In genomic region chr2:165497706-165498275, GRCm38 (mm10) we compare ENCODE assay signal across 28 mouse cellular contexts. TPM values are rescaled to one million over a fixed set of nuclear protein-coding genes. Genes with fewer than 3 reads are reported as not detected.
DNase-seq lines count a peak whose midpoint lies in the region; ATAC-seq and TF ChIP-seq lines count a peak whose summit lies in the region.
"Had no signal": no experiment of that assay in that cellular context is flagged by ENCODE, and none has a peak within 500 bp of the region (broad histone marks: within the 10 kb centered on the region; RNA-seq: fewer than 3 reads in every experiment).

No protein-coding gene starts in this region.

- no peaks in the 10 kb centered on the region for H3K9me3 ChIP-seq in intestine, postnatal 0 days (ENCODE audit: control insufficient read depth)
- H3K9me3 ChIP-seq in intestine, embryonic 16.5 days (ENCODE audit: control insufficient read depth, low read length) = no peaks in the 10 kb centered on the region
- H3K9me3 ChIP-seq: embryonic facial prominence, embryonic 13.5 days; heart, embryonic 15.5 days; hindbrain, embryonic 10.5 days; hindbrain, embryonic 13.5 days had no signal

- no peaks in the 10 kb centered on the region for H3K27me3 ChIP-seq in intestine, postnatal 0 days (replicated peaks; ENCODE audit: control insufficient read depth, insufficient read depth, low read length)
- H3K27me3 ChIP-seq in intestine, embryonic 16.5 days (replicated peaks; ENCODE audit: control insufficient read depth, insufficient read depth, low read length) = no peaks in the 10 kb centered on the region
- H3K27me3 ChIP-seq: heart, embryonic 15.5 days; hindbrain, embryonic 13.5 days had no signal

- WGBS in intestine, postnatal 0 days = 38% methylated on average over 2 of the region's 2 CpGs
- 59% methylated on average over 2 of the region's 2 CpGs for WGBS in intestine, embryonic 16.5 days

- H3K9ac ChIP-seq in intestine, postnatal 0 days (ENCODE audit: low read depth, low read length) = no peak overlapping the region
- no peak overlapping the region for H3K9ac ChIP-seq in intestine, embryonic 16.5 days (ENCODE audit: low read depth, low read length)
- H3K9ac ChIP-seq: embryonic facial prominence, embryonic 13.5 days; forebrain, postnatal 0 days; heart, embryonic 15.5 days; hindbrain, embryonic 13.5 days had no signal

- H3K4me2 ChIP-seq in intestine, postnatal 0 days (replicated peaks; ENCODE audit: low read depth) = no peak overlapping the region
- H3K4me2 ChIP-seq in intestine, embryonic 16.5 days (ENCODE audit: low read depth, low read length) = no peak overlapping the region
- H3K4me2 ChIP-seq: embryonic facial prominence, embryonic 13.5 days; heart, embryonic 11.5 days; heart, embryonic 15.5 days; hindbrain, embryonic 13.5 days had no signal

- no peak for TF ChIP-seq CTCF in intestine, postnatal 0 days (IDR thresholded peaks at IDR 0.05; ENCODE audit: low read depth)

- ATAC-seq in intestine, postnatal 0 days = 0 out of 2 replicates have a peak, but pooled peaks have one; percentile 23
- no peak for ATAC-seq in intestine, embryonic 16.5 days
- ATAC-seq: CD4-positive, CD25-positive, alpha-beta regulatory T cell, adult 4 months; forebrain, embryonic 14.5 days; forebrain, postnatal 0 days; hindbrain, embryonic 16.5 days had no signal

- H3K36me3 ChIP-seq in intestine, postnatal 0 days (ENCODE audit: control insufficient read depth, insufficient read depth) = no peaks in the 10 kb centered on the region
- H3K36me3 ChIP-seq in intestine, embryonic 16.5 days (ENCODE audit: control insufficient read depth, insufficient read depth, low read length) = no peaks in the 10 kb centered on the region
- H3K36me3 ChIP-seq: embryonic facial prominence, embryonic 13.5 days; heart, embryonic 15.5 days; hindbrain, embryonic 10.5 days; hindbrain, embryonic 13.5 days had no signal

- no peak overlapping the region for H3K27ac ChIP-seq in intestine, postnatal 0 days (ENCODE audit: low read depth, low read length)
- no peak overlapping the region for H3K27ac ChIP-seq in intestine, embryonic 16.5 days (ENCODE audit: low read length)
- H3K27ac ChIP-seq: embryonic facial prominence, embryonic 13.5 days; heart, adult 2 months; heart, embryonic 15.5 days; hindbrain, embryonic 10.5 days; hindbrain, embryonic 13.5 days had no signal

- peak; percentile 72 for DNase-seq in fat pad, adult 2 months (ENCODE audit: extremely low read depth, low read depth, low spot score)
- DNase-seq in gonadal fat pad, adult 2 months (ENCODE audit: low read depth) = peak; percentile 61
- no peak for DNase-seq in layer of hippocampus, postnatal 36 days
- DNase-seq in frontal cortex, postnatal 10 days (ENCODE audit: low spot score in 2 of 2) = no peak
- DNase-seq: adrenal gland, adult 2 months; adrenal gland, postnatal 14 days; cerebellum, adult 11 months; cerebellum, adult 2 months; cerebellum, adult 9-11 months; cerebellum, postnatal 25 days; forebrain, postnatal 0 days; gastrocnemius, postnatal 25 days; heart, adult 2 months; heart, postnatal 10 days; heart, postnatal 36 days had no signal

- no peak overlapping the region for H3K4me3 ChIP-seq in intestine, postnatal 0 days (ENCODE audit: low read depth, low read length)
- no peak overlapping the region for H3K4me3 ChIP-seq in intestine, embryonic 16.5 days (ENCODE audit: low read length)
- H3K4me3 ChIP-seq: embryonic facial prominence, embryonic 13.5 days; heart, adult 2 months; heart, embryonic 15.5 days; hindbrain, embryonic 10.5 days; hindbrain, embryonic 13.5 days had no signal

- H3K4me1 ChIP-seq in intestine, postnatal 0 days (replicated peaks; ENCODE audit: control insufficient read depth, insufficient read depth, low read length) = 0 out of 2 replicates have a peak, but pooled peaks cover 4% of the 10 kb centered on the region
- H3K4me1 ChIP-seq in intestine, embryonic 16.5 days (ENCODE audit: control insufficient read depth, insufficient read depth, low read length) = peaks cover 4% of the 10 kb centered on the region

RNA-seq across cellular contexts. Expression of gene Trp53rka, which starts 4.7 kb away (rescaled TPM):
- 10.8 and 10.9 TPM in 2 replicates for polyA plus RNA-seq in intestine, postnatal 0 days (2015; fragmentation: Nextera tagmentation; extraction: Ambion mirVana)
- 23.6 and 23.8 TPM in 2 replicates for polyA plus RNA-seq in intestine, embryonic 16.5 days (2015; fragmentation: Nextera tagmentation; extraction: Ambion mirVana)
- 18.7 and 20.5 TPM in 2 replicates for polyA plus RNA-seq in gonadal fat pad, adult 2 months (2012; rRNA removed)
- 10 to 100 TPM; 19.4 TPM for total RNA-seq in layer of hippocampus, postnatal 36 days (2021)

RNA-seq across cellular contexts. Expression of gene Slc2a10, which starts 5.8 kb away (rescaled TPM):
- polyA plus RNA-seq in intestine, postnatal 0 days (2015; fragmentation: Nextera tagmentation; extraction: Ambion mirVana) = 1.6 and 2.1 TPM in 2 replicates
- 4.0 and 5.3 TPM in 2 replicates for polyA plus RNA-seq in intestine, embryonic 16.5 days (2015; fragmentation: Nextera tagmentation; extraction: Ambion mirVana)
- 18.6 and 23.1 TPM in 2 replicates for polyA plus RNA-seq in gonadal fat pad, adult 2 months (2012; rRNA removed)
- total RNA-seq in layer of hippocampus, postnatal 36 days (2021) = under 1 TPM; 0.48 to 0.67 TPM
- total RNA-seq: MEL had no signal
- polyA plus RNA-seq: CD4-positive, CD25-positive, alpha-beta regulatory T cell, adult 4 months had no signal

RNA-seq across cellular contexts. Expression of gene Slc13a3, which starts 24.8 kb away (rescaled TPM):
- polyA plus RNA-seq in intestine, postnatal 0 days (2015; fragmentation: Nextera tagmentation; extraction: Ambion mirVana) = 0.10 TPM in 1 of 2 replicates, not detected in the other
- 0.40 and 0.56 TPM in 2 replicates for polyA plus RNA-seq in intestine, embryonic 16.5 days (2015; fragmentation: Nextera tagmentation; extraction: Ambion mirVana)
- 1.1 and 1.3 TPM in 2 replicates for polyA plus RNA-seq in gonadal fat pad, adult 2 months (2012; rRNA removed)
- 10 to 100 TPM in 1 of 2 experiments, 1 to 10 TPM in 1; 6.9 to 10.7 TPM for total RNA-seq in layer of hippocampus, postnatal 36 days (2021)
- total RNA-seq: common myeloid progenitor, adult 5-6 weeks; MEL had no signal
- polyA plus RNA-seq: C2C12 had no signal

Comparison
In these comparisons a context has a peak if more than half of its experiments do, and no peak if none do; other contexts are left out.
1. DNase-seq: peak in fat pad, adult 2 months (single experiment) and gonadal fat pad, adult 2 months (single experiment); none in layer of hippocampus, postnatal 36 days (0 of 2) and frontal cortex, postnatal 10 days (0 of 2).